Mouse (Mus musculus): Measurements from ENCODE around the gene Selenoo. TPM values are rescaled to one million over a fixed set of nuclear protein-coding genes. Genes with fewer than 3 reads are reported as not detected.

Selenoo gene
- polyA plus RNA-seq, 1 experiment = 37.1 TPM

- H3K4me3 ChIP-seq (replicated peaks; ENCODE audit: extremely low read depth, low read depth, low read length) = no peak overlapping the region
- 87% methylated on average over 4 of the region's 4 CpGs for WGBS
- no peak for DNase-seq
Measured at GRCm38 (mm10) chr15:89090662-89091061, 1.8 kb downstream of the Selenoo start.

DNA sequence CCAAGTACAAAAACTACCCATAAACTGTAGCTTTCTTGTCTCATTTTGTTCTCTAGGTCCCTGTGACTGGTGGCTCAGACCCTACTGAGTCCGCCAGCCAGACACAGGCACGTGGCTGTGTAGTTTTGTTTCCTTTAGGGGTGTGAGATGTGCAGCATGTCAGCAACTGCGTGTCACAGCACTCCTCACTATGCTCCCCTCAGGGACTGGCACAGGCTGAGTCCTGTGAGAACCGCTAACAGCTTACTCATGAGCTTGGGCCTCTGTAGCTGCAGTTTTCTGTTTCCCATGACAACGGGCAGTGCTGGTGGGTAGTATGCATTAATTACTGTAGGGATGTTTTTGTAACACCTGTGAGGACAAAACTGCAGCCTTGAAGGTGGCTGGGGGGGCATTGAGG is 3.3 kb downstream of the Selenoo start:
- DNase-seq = no peak
- no peaks in the 10 kb centered on the region for H3K4me1 ChIP-seq (ENCODE audit: control insufficient read depth, insufficient read depth, low read length)
- H3K4me3 ChIP-seq (replicated peaks; ENCODE audit: extremely low read depth, low read depth, low read length) = no peak overlapping the region
- 81% methylated on average over 5 of the region's 5 CpGs for WGBS
- TF ChIP-seq POLR2A (IDR thresholded peaks at IDR 0.05; ENCODE audit: borderline replicate concordance, extremely low read depth, low read depth, low read length) = no peak
- no peak for TF ChIP-seq CTCF (IDR thresholded peaks at IDR 0.05; ENCODE audit: insufficient read depth, low read length)

More at GRCm38 (mm10) chr15:89090662-89091061, 1.8 kb downstream of the Selenoo start:
- TF ChIP-seq CTCF (IDR thresholded peaks at IDR 0.05; ENCODE audit: insufficient read depth, low read length) (no peak), POLR2A (IDR thresholded peaks at IDR 0.05; ENCODE audit: borderline replicate concordance, extremely low read depth, low read depth, low read length) (no peak)
- no peaks in the 10 kb centered on the region for H3K4me1 ChIP-seq (ENCODE audit: control insufficient read depth, insufficient read depth, low read length)

- TF ChIP-seq CTCF (IDR thresholded peaks at IDR 0.05; ENCODE audit: insufficient read depth, low read length) (no peak), POLR2A (IDR thresholded peaks at IDR 0.05; ENCODE audit: borderline replicate concordance, extremely low read depth, low read depth, low read length) (no peak)
- Histone ChIP-seq H3K4me1 (ENCODE audit: control insufficient read depth, insufficient read depth, low read length) (no peaks in the 10 kb centered on the region), H3K4me3 (replicated peaks; ENCODE audit: extremely low read depth, low read depth, low read length) (no peak overlapping the region)
- WGBS = 93% methylated on average over 5 of the region's 5 CpGs
- DNase-seq = no peak
Measured at GRCm38 (mm10) chr15:89097450-89097849, 8.6 kb downstream of the Selenoo start.

DNA sequence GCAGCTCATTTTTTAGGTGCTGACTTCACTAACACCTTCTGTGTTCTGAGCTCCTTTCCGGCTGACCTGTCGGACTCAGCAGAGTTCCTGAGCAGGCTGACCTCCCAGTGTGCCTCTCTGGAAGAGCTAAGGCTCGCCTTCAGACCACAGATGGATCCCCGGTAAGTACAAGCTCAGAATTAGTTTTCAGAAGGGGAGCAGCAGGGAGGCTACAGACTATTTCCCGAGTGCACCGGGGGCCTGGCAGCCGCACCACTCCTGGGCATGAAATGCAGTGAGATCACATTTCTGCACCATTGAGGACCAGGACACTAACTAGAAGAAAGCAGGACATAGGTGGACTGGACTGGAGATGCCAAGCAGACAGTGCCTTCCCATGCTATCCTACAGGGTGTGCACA is 9.7 kb downstream of the Selenoo start:
- Histone ChIP-seq H3K4me3 (replicated peaks; ENCODE audit: extremely low read depth, low read depth, low read length) (no peak overlapping the region), H3K4me1 (ENCODE audit: control insufficient read depth, insufficient read depth, low read length) (no peaks in the 10 kb centered on the region)
- no peak for TF ChIP-seq POLR2A (IDR thresholded peaks at IDR 0.05; ENCODE audit: borderline replicate concordance, extremely low read depth, low read depth, low read length)
- no peak for TF ChIP-seq CTCF (IDR thresholded peaks at IDR 0.05; ENCODE audit: insufficient read depth, low read length)
- 90% methylated on average over 7 of the region's 7 CpGs for WGBS
- DNase-seq = no peak

- no peak for DNase-seq
- TF ChIP-seq CTCF (IDR thresholded peaks at IDR 0.05; ENCODE audit: insufficient read depth, low read length) = no peak
- no peak for TF ChIP-seq POLR2A (IDR thresholded peaks at IDR 0.05; ENCODE audit: borderline replicate concordance, extremely low read depth, low read depth, low read length)
- Histone ChIP-seq H3K4me1 (ENCODE audit: control insufficient read depth, insufficient read depth, low read length) (no peaks in the 10 kb centered on the region), H3K4me3 (replicated peaks; ENCODE audit: extremely low read depth, low read depth, low read length) (no peak overlapping the region)
- 89% methylated on average over 12 of the region's 12 CpGs for WGBS
Measured at GRCm38 (mm10) chr15:89100823-89101222, 11.9 kb downstream of the Selenoo start.

GRCm38 (mm10) chr15:89102646-89103045 is 13.8 kb downstream of the Selenoo start:
- TF ChIP-seq CTCF (IDR thresholded peaks at IDR 0.05; ENCODE audit: insufficient read depth, low read length) (no peak), POLR2A (IDR thresholded peaks at IDR 0.05; ENCODE audit: borderline replicate concordance, extremely low read depth, low read depth, low read length) (no peak)
- DNase-seq = no peak
- Histone ChIP-seq H3K4me1 (ENCODE audit: control insufficient read depth, insufficient read depth, low read length) (no peaks in the 10 kb centered on the region), H3K4me3 (replicated peaks; ENCODE audit: extremely low read depth, low read depth, low read length) (no peak overlapping the region)
- 78% methylated on average over 5 of the region's 5 CpGs for WGBS

- no peak overlapping the region for H3K4me3 ChIP-seq (replicated peaks; ENCODE audit: extremely low read depth, low read depth, low read length)
- 85% methylated on average over 10 of the region's 10 CpGs for WGBS
- DNase-seq = no peak
- no peaks in the 10 kb centered on the region for H3K4me1 ChIP-seq (ENCODE audit: control insufficient read depth, insufficient read depth, low read length)
- TF ChIP-seq POLR2A (IDR thresholded peaks at IDR 0.05; ENCODE audit: borderline replicate concordance, extremely low read depth, low read depth, low read length) (no peak), CTCF (IDR thresholded peaks at IDR 0.05; ENCODE audit: insufficient read depth, low read length) (no peak)
Measured at GRCm38 (mm10) chr15:89103921-89104320, 15.0 kb downstream of the Selenoo start.

GRCm38 (mm10) chr15:89104425-89104824 is 15.5 kb downstream of the Selenoo start:
- H3K4me3 ChIP-seq (replicated peaks; ENCODE audit: extremely low read depth, low read depth, low read length) = no peak overlapping the region
- H3K4me1 ChIP-seq (ENCODE audit: control insufficient read depth, insufficient read depth, low read length) = no peaks in the 10 kb centered on the region
- no peak for TF ChIP-seq POLR2A (IDR thresholded peaks at IDR 0.05; ENCODE audit: borderline replicate concordance, extremely low read depth, low read depth, low read length)
- no peak for TF ChIP-seq CTCF (IDR thresholded peaks at IDR 0.05; ENCODE audit: insufficient read depth, low read length)
- no peak for DNase-seq
- WGBS = 91% methylated on average over 8 of the region's 8 CpGs

DNA sequence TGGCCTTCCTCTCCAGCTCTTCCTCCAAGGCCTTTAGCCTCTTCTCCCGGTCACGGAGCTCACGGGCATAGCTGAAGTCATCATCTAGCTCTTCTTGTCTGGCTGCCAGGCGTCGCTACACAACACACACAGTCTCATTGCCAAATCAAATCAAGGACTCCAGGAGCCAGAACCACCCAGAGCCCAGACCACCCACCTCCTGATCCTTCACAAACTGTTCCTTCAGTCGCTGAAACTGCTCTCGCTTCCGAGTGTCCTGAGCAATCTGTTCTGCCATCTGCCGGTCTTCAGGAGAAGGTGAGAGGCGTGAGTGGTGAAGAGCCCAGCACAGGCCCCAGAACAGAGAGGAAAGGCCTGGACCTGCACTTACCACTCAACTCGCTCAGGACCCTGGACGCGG is 17.2 kb downstream of the Selenoo start:
- no peak for DNase-seq
- Histone ChIP-seq H3K4me1 (ENCODE audit: control insufficient read depth, insufficient read depth, low read length) (no peaks in the 10 kb centered on the region), H3K4me3 (replicated peaks; ENCODE audit: extremely low read depth, low read depth, low read length) (no peak overlapping the region)
- WGBS = 90% methylated on average over 13 of the region's 13 CpGs
- no peak for TF ChIP-seq POLR2A (IDR thresholded peaks at IDR 0.05; ENCODE audit: borderline replicate concordance, extremely low read depth, low read depth, low read length)
- no peak for TF ChIP-seq CTCF (IDR thresholded peaks at IDR 0.05; ENCODE audit: insufficient read depth, low read length)

GRCm38 (mm10) chr15:89106976-89107375 is 18.1 kb downstream of the Selenoo start:
- Histone ChIP-seq H3K4me3 (replicated peaks; ENCODE audit: extremely low read depth, low read depth, low read length) (no peak overlapping the region), H3K4me1 (ENCODE audit: control insufficient read depth, insufficient read depth, low read length) (no peaks in the 10 kb centered on the region)
- TF ChIP-seq CTCF (IDR thresholded peaks at IDR 0.05; ENCODE audit: insufficient read depth, low read length) (no peak), POLR2A (IDR thresholded peaks at IDR 0.05; ENCODE audit: borderline replicate concordance, extremely low read depth, low read depth, low read length) (no peak)
- DNase-seq = no peak
- 96% methylated on average over 1 of the region's 1 CpGs for WGBS
